ENCODE assay signal across 8 mouse cellular contexts in genomic region chr12:80046625-80047303, GRCm38 (mm10).
A peak's percentile ranks its signal among the peaks of the same experiment; 100 is the strongest.
DNase-seq lines count a peak whose midpoint lies in the region; ATAC-seq and TF ChIP-seq lines count a peak whose summit lies in the region.

No protein-coding gene starts in this region.

- H3K4me3 ChIP-seq in liver, embryonic 16.5 days (ENCODE audit: low read depth, low read length), result no peak overlapping the region
- no peak overlapping the region for H3K4me3 ChIP-seq in lung, embryonic 14.5 days (ENCODE audit: low read depth, low read length)
- H3K4me3 ChIP-seq in stomach, embryonic 15.5 days (replicated peaks), result no peak overlapping the region

- 45% methylated on average over 6 of the region's 6 CpGs for WGBS in liver, embryonic 16.5 days (ENCODE audit: insufficient replicate concordance)
- 63% methylated on average over 6 of the region's 6 CpGs for WGBS in lung, embryonic 14.5 days
- WGBS in stomach, embryonic 15.5 days, result 69% methylated on average over 6 of the region's 6 CpGs

- no peak overlapping the region for H3K4me2 ChIP-seq in liver, embryonic 16.5 days (ENCODE audit: low read depth, low read length)
- no peak overlapping the region for H3K4me2 ChIP-seq in lung, embryonic 14.5 days
- no peak overlapping the region for H3K4me2 ChIP-seq in stomach, embryonic 15.5 days

- no peak overlapping the region for H3K27ac ChIP-seq in liver, embryonic 16.5 days (ENCODE audit: low read length)
- H3K27ac ChIP-seq in lung, embryonic 14.5 days (ENCODE audit: low read depth), result peak overlapping the region; percentile 60
- peak overlapping the region; percentile 41 for H3K27ac ChIP-seq in stomach, embryonic 15.5 days

- no peaks in the 10 kb centered on the region for H3K9me3 ChIP-seq in liver, embryonic 16.5 days (replicated peaks; ENCODE audit: control insufficient read depth, low read length)
- H3K9me3 ChIP-seq in lung, embryonic 14.5 days (ENCODE audit: low read depth, low read length), result no peaks in the 10 kb centered on the region
- H3K9me3 ChIP-seq in stomach, embryonic 15.5 days, result no peaks in the 10 kb centered on the region

- DNase-seq in liver, result no peak
- peak; percentile 42 for DNase-seq in gonadal fat pad, adult 2 months (ENCODE audit: low read depth)
- DNase-seq in lung, embryonic 14.5 days, result peak; percentile 40
- no peak for DNase-seq in layer of hippocampus, adult 9-10 months (ENCODE audit: low spot score)
- no peak for DNase-seq in cerebellum, postnatal 10 days
- DNase-seq in left cerebral cortex, adult 8-10 months (ENCODE audit: low spot score in 2 of 2), result no peak

- 0 out of 2 replicates have a peak, but pooled peaks have one; percentile 30 for ATAC-seq in liver, embryonic 16.5 days (ENCODE audit: low read depth)
- no peak for ATAC-seq in lung, embryonic 14.5 days (ENCODE audit: insufficient read depth)
- peak; percentile 48; the same call in 1 of the 2 replicates for ATAC-seq in stomach, embryonic 15.5 days (ENCODE audit: insufficient read depth, low FRiP score, low read depth)

- no peaks in the 10 kb centered on the region for H3K4me1 ChIP-seq in liver, embryonic 16.5 days (ENCODE audit: control insufficient read depth, low read depth, low read length)
- peaks cover 8% of the 10 kb centered on the region for H3K4me1 ChIP-seq in lung, embryonic 14.5 days (ENCODE audit: insufficient read depth)
- H3K4me1 ChIP-seq in stomach, embryonic 15.5 days, result no peaks in the 10 kb centered on the region; the same call in 1 of the 2 replicates

- H3K9ac ChIP-seq in liver, embryonic 16.5 days (ENCODE audit: low read depth, low read length), result no peak overlapping the region
- H3K9ac ChIP-seq in lung, embryonic 14.5 days, result no peak overlapping the region
- no peak overlapping the region for H3K9ac ChIP-seq in stomach, embryonic 15.5 days

- H3K27me3 ChIP-seq in liver, embryonic 16.5 days (ENCODE audit: control insufficient read depth, insufficient read depth, low read depth, low read length), result no peaks in the 10 kb centered on the region
- H3K27me3 ChIP-seq in lung, embryonic 14.5 days (ENCODE audit: insufficient read depth, low read length), result no peaks in the 10 kb centered on the region
- H3K27me3 ChIP-seq in stomach, embryonic 15.5 days (replicated peaks), result no peaks in the 10 kb centered on the region

- no peak for TF ChIP-seq CTCF in lung, embryonic 14.5 days (IDR thresholded peaks at IDR 0.05; ENCODE audit: low read depth)

- H3K36me3 ChIP-seq in liver, embryonic 16.5 days (ENCODE audit: control insufficient read depth, insufficient read depth), result no peaks in the 10 kb centered on the region
- no peaks in the 10 kb centered on the region for H3K36me3 ChIP-seq in lung, embryonic 14.5 days (ENCODE audit: insufficient read depth)
- H3K36me3 ChIP-seq in stomach, embryonic 15.5 days, result no peaks in the 10 kb centered on the region

Comparison
In these comparisons a context has a peak if more than half of its experiments do, and no peak if none do; other contexts are left out.
1. DNase-seq: peak in gonadal fat pad, adult 2 months (single experiment) and lung, embryonic 14.5 days (single experiment); none in liver (single experiment), layer of hippocampus, adult 9-10 months (single experiment), cerebellum, postnatal 10 days (0 of 2) and left cerebral cortex, adult 8-10 months (0 of 2).